Mouse (Mus musculus): ENCODE measurements at regions not wholly inside any gene's neighbourhood (a gene's known extent, or its start where the extent isn't known, plus 50 kb on each side); places are given as distances from the start of the nearest gene placed in this dataset.

DNA sequence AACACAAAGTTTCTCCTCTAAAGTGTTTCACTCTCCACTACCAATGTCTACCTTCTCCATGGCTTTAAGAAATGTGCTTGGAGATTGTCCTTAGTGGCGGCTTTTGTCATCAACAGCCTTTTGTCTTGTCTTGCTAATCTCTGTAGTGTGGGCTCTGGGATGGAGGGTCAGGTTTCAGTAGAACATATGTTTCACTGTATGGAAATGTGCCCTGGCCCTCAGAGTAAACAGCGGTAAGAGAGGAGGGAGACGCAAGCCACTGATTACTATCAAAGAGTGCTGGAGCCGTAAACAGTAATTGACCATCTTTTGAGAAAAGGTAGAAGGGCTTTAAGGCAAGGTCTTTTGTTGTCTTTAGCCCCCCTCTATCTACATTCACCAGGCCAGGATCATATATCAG is 106.2 kb downstream of the Gm5447 start:
- WGBS = 43% methylated on average over 4 of the region's 4 CpGs
- no peak for DNase-seq (ENCODE audit: low spot score)
- H3K27ac ChIP-seq = no peak overlapping the region
- H3K4me3 ChIP-seq (replicated peaks; ENCODE audit: low read length) = no peak overlapping the region
- no peaks in the 10 kb centered on the region for H3K36me3 ChIP-seq (replicated peaks; ENCODE audit: control insufficient read depth, insufficient read depth)
- no peak overlapping the region for H3K9ac ChIP-seq
- ATAC-seq (ENCODE audit: low FRiP score) = no peak
- H3K4me1 ChIP-seq (replicated peaks; ENCODE audit: control insufficient read depth, insufficient read depth, low read length) = no peaks in the 10 kb centered on the region
- no peaks in the 10 kb centered on the region for H3K9me3 ChIP-seq (ENCODE audit: control insufficient read depth, low read length)
- H3K4me2 ChIP-seq (replicated peaks) = no peak overlapping the region
- H3K27me3 ChIP-seq (ENCODE audit: control insufficient read depth, insufficient read depth, low read length) = peaks cover 30% of the 10 kb centered on the region

DNA sequence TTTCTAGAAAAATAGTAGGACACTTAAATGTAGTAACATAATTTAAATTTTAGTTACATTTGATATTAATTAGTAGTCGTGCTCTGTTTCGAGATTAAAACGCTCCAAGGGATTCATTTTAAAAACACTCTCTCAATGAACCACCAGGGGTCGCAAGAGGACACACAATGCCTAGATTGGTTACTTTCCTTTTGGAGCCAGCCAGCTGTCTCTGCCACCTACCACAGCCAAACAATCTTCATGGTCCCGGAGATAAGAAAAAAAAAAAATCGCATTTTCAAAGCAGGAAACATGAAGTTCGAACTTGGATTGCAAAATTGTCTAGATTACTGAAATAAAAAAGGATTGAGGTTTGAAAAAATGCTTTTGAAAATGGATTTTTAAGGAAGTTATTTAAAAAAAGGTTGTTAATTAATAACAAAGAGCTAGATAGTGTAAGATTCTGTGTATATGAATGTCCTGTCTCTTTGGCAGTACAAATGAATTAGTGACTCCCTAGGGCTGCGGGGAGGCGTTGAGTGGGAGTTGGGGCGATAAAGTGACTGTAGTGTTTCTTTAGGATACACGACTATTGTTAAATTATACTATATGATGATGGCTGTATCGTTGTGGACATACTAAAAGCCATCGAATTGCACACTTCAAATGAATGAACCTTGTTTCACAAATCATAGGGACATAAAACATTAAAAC is 108.6 kb downstream of the Gm5447 start:
- H3K9me3 ChIP-seq (ENCODE audit: control insufficient read depth, low read length) = no peaks in the 10 kb centered on the region
- H3K9ac ChIP-seq = no peak overlapping the region
- peak; percentile 93 for DNase-seq (ENCODE audit: low spot score)
- no peak overlapping the region for H3K4me2 ChIP-seq (replicated peaks)
- no peaks in the 10 kb centered on the region for H3K36me3 ChIP-seq (replicated peaks; ENCODE audit: control insufficient read depth, insufficient read depth)
- H3K27ac ChIP-seq = no peak overlapping the region
- peaks cover 33% of the 10 kb centered on the region for H3K27me3 ChIP-seq (ENCODE audit: control insufficient read depth, insufficient read depth, low read length)
- ATAC-seq (ENCODE audit: low FRiP score) = no peak
- H3K4me3 ChIP-seq (replicated peaks; ENCODE audit: low read length) = no peak overlapping the region
- H3K4me1 ChIP-seq (replicated peaks; ENCODE audit: control insufficient read depth, insufficient read depth, low read length) = no peaks in the 10 kb centered on the region
- 38% methylated on average over 13 of the region's 13 CpGs for WGBS

DNA sequence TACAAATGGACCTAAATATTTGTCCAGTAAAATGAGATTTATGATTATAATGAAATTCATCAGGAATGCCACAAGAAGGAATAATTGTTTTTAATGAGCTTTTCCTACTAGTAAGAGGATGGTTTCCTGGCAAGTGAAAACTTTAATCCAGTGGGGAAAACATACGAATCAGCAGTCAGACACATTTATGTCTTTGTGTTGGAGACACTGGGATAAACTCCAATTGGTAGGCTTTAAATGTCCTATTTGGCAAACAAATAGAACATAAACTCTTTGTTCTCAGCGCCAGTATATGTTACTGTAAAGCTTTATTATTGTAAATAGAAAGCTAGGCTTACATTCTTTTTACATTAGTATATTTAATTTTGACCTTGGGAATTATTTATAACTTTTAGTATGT is 127.0 kb downstream of the Gm5447 start:
- Histone ChIP-seq H3K4me3 (replicated peaks; ENCODE audit: low read length) (no peak overlapping the region), H3K9ac (no peak overlapping the region), H3K9me3 (ENCODE audit: control insufficient read depth, low read length) (no peaks in the 10 kb centered on the region), H3K4me1 (replicated peaks; ENCODE audit: control insufficient read depth, insufficient read depth, low read length) (no peaks in the 10 kb centered on the region), H3K27ac (no peak overlapping the region), H3K36me3 (replicated peaks; ENCODE audit: control insufficient read depth, insufficient read depth) (no peaks in the 10 kb centered on the region), H3K4me2 (replicated peaks) (no peak overlapping the region), H3K27me3 (ENCODE audit: control insufficient read depth, insufficient read depth, low read length) (no peaks in the 10 kb centered on the region)
- 73% methylated on average over 2 of the region's 2 CpGs for WGBS
- no peak for ATAC-seq (ENCODE audit: low FRiP score)
- no peak for DNase-seq (ENCODE audit: low spot score)

DNA sequence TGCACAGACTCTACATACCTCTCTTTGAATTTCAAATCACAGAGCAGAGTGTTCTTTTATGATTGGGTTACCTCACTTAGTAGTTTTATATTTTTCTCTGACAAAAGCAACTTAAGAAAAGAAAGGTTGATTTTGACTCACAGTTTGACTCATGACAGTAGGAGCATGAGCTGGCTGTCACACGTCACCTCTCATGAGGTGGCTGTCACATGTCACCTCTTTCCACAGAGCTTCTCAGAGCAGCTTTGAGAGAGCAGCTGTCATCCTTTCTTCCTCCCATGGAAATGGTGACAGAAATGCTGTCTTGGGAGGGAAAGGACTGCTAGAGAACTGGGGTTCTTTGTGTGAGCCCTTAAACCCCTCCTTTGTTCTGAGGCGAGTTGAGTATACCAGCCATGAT is 133.4 kb downstream of the Gm5447 start:
- Histone ChIP-seq H3K4me1 (replicated peaks; ENCODE audit: control insufficient read depth, insufficient read depth, low read length) (no peaks in the 10 kb centered on the region), H3K4me2 (replicated peaks) (no peak overlapping the region), H3K9ac (no peak overlapping the region), H3K27me3 (ENCODE audit: control insufficient read depth, insufficient read depth, low read length) (no peaks in the 10 kb centered on the region), H3K4me3 (replicated peaks; ENCODE audit: low read length) (no peak overlapping the region), H3K36me3 (replicated peaks; ENCODE audit: control insufficient read depth, insufficient read depth) (no peaks in the 10 kb centered on the region), H3K27ac (no peak overlapping the region), H3K9me3 (ENCODE audit: control insufficient read depth, low read length) (no peaks in the 10 kb centered on the region)
- 74% methylated on average over 2 of the region's 2 CpGs for WGBS
- DNase-seq (ENCODE audit: low spot score) (no peak), ATAC-seq (ENCODE audit: low FRiP score) (no peak)

DNA sequence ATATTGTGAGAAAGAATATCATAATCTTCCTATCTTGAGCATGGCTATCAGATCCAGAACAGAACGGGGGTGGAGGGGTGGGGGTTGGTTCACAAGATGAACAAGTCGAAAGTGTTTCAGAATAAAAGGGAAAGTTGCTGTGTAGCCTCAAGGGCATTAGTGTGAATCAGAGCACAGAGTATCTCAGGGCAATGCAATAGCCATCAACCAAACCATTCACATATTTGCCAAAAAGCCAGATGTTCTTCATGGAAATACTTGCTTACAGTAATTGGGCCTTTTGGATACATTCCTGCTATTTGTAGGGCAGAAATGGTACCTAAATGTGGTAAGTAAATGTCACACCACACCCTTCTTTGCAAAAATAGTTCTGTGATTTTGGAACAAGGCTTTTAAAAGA is 135.2 kb downstream of the Gm5447 start:
- H3K27ac ChIP-seq = no peak overlapping the region
- WGBS = 84% methylated on average over 2 of the region's 2 CpGs
- H3K36me3 ChIP-seq (replicated peaks; ENCODE audit: control insufficient read depth, insufficient read depth) = no peaks in the 10 kb centered on the region
- no peak overlapping the region for H3K9ac ChIP-seq
- H3K4me2 ChIP-seq (replicated peaks) = no peak overlapping the region
- no peaks in the 10 kb centered on the region for H3K27me3 ChIP-seq (ENCODE audit: control insufficient read depth, insufficient read depth, low read length)
- ATAC-seq (ENCODE audit: low FRiP score) (no peak), DNase-seq (ENCODE audit: low spot score) (no peak)
- no peaks in the 10 kb centered on the region for H3K4me1 ChIP-seq (replicated peaks; ENCODE audit: control insufficient read depth, insufficient read depth, low read length)
- H3K9me3 ChIP-seq (ENCODE audit: control insufficient read depth, low read length) = no peaks in the 10 kb centered on the region
- no peak overlapping the region for H3K4me3 ChIP-seq (replicated peaks; ENCODE audit: low read length)

DNA sequence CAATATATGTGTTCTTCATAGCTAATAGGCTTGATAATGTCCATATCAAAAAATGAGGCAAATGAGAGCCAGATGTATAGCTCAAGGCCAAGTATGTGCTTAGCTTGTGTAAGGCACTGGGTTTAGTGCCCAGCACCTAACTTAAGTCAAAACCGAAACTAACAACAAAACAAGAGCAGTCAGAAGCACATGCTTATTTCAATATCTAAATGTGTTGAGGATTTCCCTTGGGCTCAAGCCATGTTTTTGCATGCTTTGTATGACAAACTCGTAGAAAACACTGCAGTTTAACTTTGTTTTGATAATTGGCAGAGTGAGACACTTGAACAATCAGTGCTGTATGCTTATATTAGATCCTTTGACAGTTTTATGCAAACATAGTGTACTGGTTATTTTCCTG is 148.7 kb downstream of the Gm5447 start:
- H3K36me3 ChIP-seq (replicated peaks; ENCODE audit: control insufficient read depth, insufficient read depth) = no peaks in the 10 kb centered on the region
- no peak overlapping the region for H3K27ac ChIP-seq
- no peak overlapping the region for H3K9ac ChIP-seq
- H3K4me1 ChIP-seq (replicated peaks; ENCODE audit: control insufficient read depth, insufficient read depth, low read length) = no peaks in the 10 kb centered on the region
- DNase-seq (ENCODE audit: low spot score) (no peak), ATAC-seq (ENCODE audit: low FRiP score) (no peak)
- 78% methylated on average over 2 of the region's 2 CpGs for WGBS
- H3K4me3 ChIP-seq (replicated peaks; ENCODE audit: low read length) = no peak overlapping the region
- H3K9me3 ChIP-seq (ENCODE audit: control insufficient read depth, low read length) = no peaks in the 10 kb centered on the region
- no peak overlapping the region for H3K4me2 ChIP-seq (replicated peaks)
- H3K27me3 ChIP-seq (ENCODE audit: control insufficient read depth, insufficient read depth, low read length) = no peaks in the 10 kb centered on the region

DNA sequence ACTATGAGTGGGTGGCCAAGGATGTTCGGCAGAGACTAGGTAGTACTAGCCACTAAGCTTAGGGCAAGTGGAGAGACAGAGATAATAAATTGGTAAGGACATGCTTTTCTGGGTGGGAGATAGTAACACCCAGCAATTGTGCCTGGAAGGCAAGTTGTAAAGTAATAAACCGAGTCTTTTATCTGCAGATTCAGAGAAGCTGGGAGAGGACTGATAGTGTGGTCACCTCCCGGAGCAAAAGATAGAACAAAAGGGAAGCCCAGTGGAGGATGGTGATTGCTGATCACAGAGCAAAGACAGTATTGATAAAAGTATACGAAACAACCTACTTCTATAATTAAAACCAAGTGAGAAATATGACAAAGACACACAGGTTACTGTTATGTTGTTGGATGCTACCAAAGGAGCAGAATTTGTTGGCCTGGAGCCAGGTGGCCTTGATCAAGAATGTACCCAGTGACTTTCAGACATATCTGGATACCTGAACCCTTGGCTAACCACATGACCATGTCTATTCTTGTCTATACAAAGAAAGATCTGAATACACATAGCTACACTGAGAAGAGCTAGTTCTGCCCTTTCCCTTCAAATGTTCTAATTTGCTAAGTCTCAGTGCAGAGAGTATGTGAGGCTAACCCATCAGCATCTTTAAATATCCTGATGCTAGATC is 150.7 kb downstream of the Gm5447 start:
- Histone ChIP-seq H3K27me3 (ENCODE audit: control insufficient read depth, insufficient read depth, low read length) (no peaks in the 10 kb centered on the region), H3K4me2 (replicated peaks) (no peak overlapping the region), H3K4me3 (replicated peaks; ENCODE audit: low read length) (no peak overlapping the region), H3K4me1 (replicated peaks; ENCODE audit: control insufficient read depth, insufficient read depth, low read length) (no peaks in the 10 kb centered on the region), H3K27ac (no peak overlapping the region), H3K9ac (no peak overlapping the region), H3K9me3 (ENCODE audit: control insufficient read depth, low read length) (no peaks in the 10 kb centered on the region), H3K36me3 (replicated peaks; ENCODE audit: control insufficient read depth, insufficient read depth) (no peaks in the 10 kb centered on the region)
- 83% methylated on average over 4 of the region's 4 CpGs for WGBS
- DNase-seq (ENCODE audit: low spot score) (no peak), ATAC-seq (ENCODE audit: low FRiP score) (no peak)

DNA sequence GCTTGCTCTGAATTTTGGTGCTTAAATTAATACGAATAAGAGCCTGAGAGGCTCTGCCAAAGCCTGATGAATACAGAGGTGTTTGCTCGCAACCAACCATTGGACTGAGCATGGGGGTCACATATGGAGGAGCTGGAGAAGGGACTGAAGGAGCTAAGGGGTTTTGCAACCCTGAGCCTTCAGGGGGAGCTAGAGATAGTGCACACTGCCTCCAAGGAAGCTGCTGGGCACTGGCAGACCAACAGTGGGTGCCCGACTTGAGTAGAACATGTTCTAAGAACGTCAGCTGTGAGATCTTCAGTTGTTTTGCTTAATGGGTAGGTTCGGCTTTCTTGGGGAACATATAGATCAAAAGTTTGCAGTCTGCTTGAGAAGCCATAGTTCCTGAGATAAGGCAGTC is 158.5 kb downstream of the Gm5447 start:
- Histone ChIP-seq H3K4me2 (replicated peaks) (no peak overlapping the region), H3K9me3 (ENCODE audit: control insufficient read depth, low read length) (no peaks in the 10 kb centered on the region), H3K27ac (no peak overlapping the region), H3K9ac (no peak overlapping the region), H3K27me3 (ENCODE audit: control insufficient read depth, insufficient read depth, low read length) (no peaks in the 10 kb centered on the region), H3K4me3 (replicated peaks; ENCODE audit: low read length) (no peak overlapping the region), H3K4me1 (replicated peaks; ENCODE audit: control insufficient read depth, insufficient read depth, low read length) (no peaks in the 10 kb centered on the region), H3K36me3 (replicated peaks; ENCODE audit: control insufficient read depth, insufficient read depth) (no peaks in the 10 kb centered on the region)
- WGBS = 93% methylated on average over 5 of the region's 5 CpGs
- ATAC-seq (ENCODE audit: low FRiP score) (no peak), DNase-seq (ENCODE audit: low spot score) (no peak)

DNA sequence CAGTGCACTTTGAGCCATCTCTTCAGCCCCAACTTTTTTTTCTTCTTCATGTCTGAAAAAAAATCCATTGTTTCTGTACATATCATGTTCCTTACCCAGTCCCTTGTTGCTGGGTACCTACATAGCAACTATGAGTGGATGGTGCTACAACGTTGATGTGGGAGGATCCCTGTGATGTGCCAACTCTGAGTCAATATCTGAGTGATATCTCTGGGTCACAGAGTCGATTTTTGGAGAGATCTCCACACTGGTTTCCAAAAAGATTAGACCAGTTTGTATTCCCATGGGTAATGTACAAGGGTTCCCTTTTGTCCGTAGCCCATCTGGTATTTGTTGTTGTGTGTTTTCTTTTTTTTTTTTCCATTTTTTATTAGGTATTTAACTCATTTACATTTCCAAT is 165.7 kb downstream of the Gm5447 start:
- H3K9ac ChIP-seq = no peak overlapping the region
- WGBS = 86% methylated on average over 3 of the region's 3 CpGs

DNA sequence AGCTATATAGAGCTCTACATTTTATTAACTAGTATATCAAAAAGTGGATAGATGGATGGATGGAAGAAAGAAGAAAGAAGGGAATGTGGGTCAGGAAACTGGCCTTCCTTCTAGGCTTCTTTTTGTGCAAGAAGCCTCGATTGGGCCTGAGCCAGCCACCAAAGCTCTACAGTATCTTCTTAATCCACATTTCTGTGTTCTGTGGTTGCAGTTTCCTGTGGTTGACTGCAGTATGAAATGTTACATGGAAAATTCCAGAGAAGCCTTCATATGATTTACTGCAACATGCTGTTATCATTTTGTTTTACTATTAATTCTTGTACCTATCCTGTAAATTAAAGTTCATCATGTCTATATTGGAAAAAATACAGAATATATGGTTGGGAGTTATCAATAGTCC is 173.3 kb downstream of the Gm5447 start:
- DNase-seq (ENCODE audit: low spot score) (no peak), ATAC-seq (ENCODE audit: low FRiP score) (no peak)
- no peak overlapping the region for H3K4me3 ChIP-seq (replicated peaks; ENCODE audit: low read length)
- H3K27me3 ChIP-seq (ENCODE audit: control insufficient read depth, insufficient read depth, low read length) = no peaks in the 10 kb centered on the region
- no peak overlapping the region for H3K9ac ChIP-seq
- no peaks in the 10 kb centered on the region for H3K36me3 ChIP-seq (replicated peaks; ENCODE audit: control insufficient read depth, insufficient read depth)
- H3K4me2 ChIP-seq (replicated peaks) = no peak overlapping the region
- H3K27ac ChIP-seq = no peak overlapping the region
- H3K9me3 ChIP-seq (ENCODE audit: control insufficient read depth, low read length) = no peaks in the 10 kb centered on the region
- WGBS = 58% methylated on average over 1 of the region's 1 CpGs
- H3K4me1 ChIP-seq (replicated peaks; ENCODE audit: control insufficient read depth, insufficient read depth, low read length) = no peaks in the 10 kb centered on the region

More for the DNA sequence above, 165.7 kb downstream of the Gm5447 start:
- Histone ChIP-seq H3K4me2 (replicated peaks) (no peak overlapping the region), H3K4me1 (replicated peaks; ENCODE audit: control insufficient read depth, insufficient read depth, low read length) (no peaks in the 10 kb centered on the region), H3K27me3 (ENCODE audit: control insufficient read depth, insufficient read depth, low read length) (no peaks in the 10 kb centered on the region), H3K27ac (no peak overlapping the region), H3K4me3 (replicated peaks; ENCODE audit: low read length) (no peak overlapping the region), H3K9me3 (ENCODE audit: control insufficient read depth, low read length) (no peaks in the 10 kb centered on the region), H3K36me3 (replicated peaks; ENCODE audit: control insufficient read depth, insufficient read depth) (no peaks in the 10 kb centered on the region)
- ATAC-seq (ENCODE audit: low FRiP score) = no peak
- DNase-seq (ENCODE audit: low spot score) = no peak

Data from hindbrain, embryonic 14.5 days (tissue).